9 mouse cellular contexts compared by ENCODE assay signal in the genomic region with DNA sequence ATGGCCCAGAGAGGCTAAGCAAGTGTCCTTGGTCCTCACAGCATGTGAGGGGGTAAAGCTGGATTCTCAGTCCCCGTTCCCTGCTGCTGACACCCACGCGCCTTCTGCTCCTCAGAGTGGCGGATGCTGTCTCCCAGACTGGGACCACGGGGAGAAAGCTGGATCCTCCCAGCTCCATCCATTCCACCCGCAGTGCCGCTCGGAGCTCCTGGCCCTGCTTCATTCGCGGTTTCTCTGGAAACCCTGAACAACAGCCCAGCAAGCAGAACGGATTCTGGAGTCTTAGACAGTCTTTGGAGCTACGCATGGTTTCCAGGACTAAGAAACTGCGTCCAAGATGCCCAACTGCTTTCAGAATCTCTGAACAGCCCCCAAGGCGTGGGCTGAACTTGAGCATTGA.
DNase-seq lines count a peak whose midpoint lies in the region; ATAC-seq lines count a peak whose summit lies in the region.
"Had no signal": no experiment of that assay in that cellular context is flagged by ENCODE, and none has a peak within 500 bp of the region (broad histone marks: within the 10 kb centered on the region; RNA-seq: fewer than 3 reads in every experiment).

No protein-coding gene starts in this region.

- H3K27me3 ChIP-seq in heart, embryonic 10.5 days (ENCODE audit: insufficient read depth, poor library complexity, severe bottlenecking), result peaks cover 53% of the 10 kb centered on the region
- 0 out of 2 replicates have a peak, but pooled peaks cover 3% of the 10 kb centered on the region for H3K27me3 ChIP-seq in forebrain, embryonic 13.5 days
- no peaks in the 10 kb centered on the region for H3K27me3 ChIP-seq in midbrain, embryonic 15.5 days (replicated peaks)
- H3K27me3 ChIP-seq in liver, embryonic 12.5 days (replicated peaks), result no peaks in the 10 kb centered on the region; the same call in 1 of the 2 replicates
- H3K27me3 ChIP-seq: liver, embryonic 13.5 days had no signal

- ATAC-seq in forebrain, embryonic 13.5 days, result no peak
- no peak for ATAC-seq in midbrain, embryonic 15.5 days (replicated peaks)
- ATAC-seq in liver, embryonic 12.5 days, result no peak

- H3K4me2 ChIP-seq in forebrain, embryonic 13.5 days, result no peak overlapping the region
- no peak overlapping the region for H3K4me2 ChIP-seq in midbrain, embryonic 15.5 days
- no peak overlapping the region for H3K4me2 ChIP-seq in liver, embryonic 12.5 days
- H3K4me2 ChIP-seq: liver, embryonic 13.5 days had no signal

- H3K9ac ChIP-seq in forebrain, embryonic 13.5 days, result no peak overlapping the region
- no peak overlapping the region for H3K9ac ChIP-seq in midbrain, embryonic 15.5 days
- H3K9ac ChIP-seq in liver, embryonic 12.5 days, result no peak overlapping the region
- H3K9ac ChIP-seq: liver, embryonic 13.5 days had no signal

- no peaks in the 10 kb centered on the region for H3K36me3 ChIP-seq in heart, embryonic 10.5 days
- peaks cover 8% of the 10 kb centered on the region; the same call in 1 of the 2 replicates for H3K36me3 ChIP-seq in forebrain, embryonic 13.5 days (ENCODE audit: poor library complexity, severe bottlenecking)
- no peaks in the 10 kb centered on the region for H3K36me3 ChIP-seq in midbrain, embryonic 15.5 days (replicated peaks)
- H3K36me3 ChIP-seq in liver, embryonic 12.5 days, result no peaks in the 10 kb centered on the region
- H3K36me3 ChIP-seq: liver, embryonic 13.5 days had no signal

- no peak overlapping the region for H3K27ac ChIP-seq in heart, embryonic 10.5 days
- peak overlapping the region; percentile 45 for H3K27ac ChIP-seq in forebrain, embryonic 13.5 days
- H3K27ac ChIP-seq in midbrain, embryonic 15.5 days, result peak overlapping the region; percentile 69
- H3K27ac ChIP-seq in liver, embryonic 12.5 days, result no peak overlapping the region
- H3K27ac ChIP-seq: liver, embryonic 13.5 days had no signal

- DNase-seq in heart, adult 8-10 months (ENCODE audit: low spot score), result peak; percentile 15
- DNase-seq in heart, embryonic 10.5 days (ENCODE audit: low spot score), result no peak
- peak; percentile 90 for DNase-seq in layer of hippocampus, adult 11-12 months (ENCODE audit: low spot score)
- no peak for DNase-seq in natural killer cell, adult 2 months (ENCODE audit: low spot score in 2 of 2)
- no peak for DNase-seq in ovary, postnatal 36 days (ENCODE audit: low spot score)
- DNase-seq: liver, embryonic 13.5 days had no signal

- no peak overlapping the region for H3K4me3 ChIP-seq in heart, embryonic 10.5 days
- no peak overlapping the region for H3K4me3 ChIP-seq in forebrain, embryonic 13.5 days
- no peak overlapping the region for H3K4me3 ChIP-seq in midbrain, embryonic 15.5 days
- H3K4me3 ChIP-seq in liver, embryonic 12.5 days, result no peak overlapping the region
- H3K4me3 ChIP-seq: liver, embryonic 13.5 days had no signal

- WGBS in heart, embryonic 10.5 days, result 75% methylated on average over 14 of the region's 14 CpGs
- WGBS in forebrain, embryonic 13.5 days, result 58% methylated on average over 14 of the region's 14 CpGs
- 37% methylated on average over 14 of the region's 14 CpGs for WGBS in midbrain, embryonic 15.5 days
- 72% methylated on average over 14 of the region's 14 CpGs for WGBS in liver, embryonic 12.5 days (ENCODE audit: insufficient replicate concordance)

- no peaks in the 10 kb centered on the region for H3K9me3 ChIP-seq in heart, embryonic 10.5 days
- H3K9me3 ChIP-seq in forebrain, embryonic 13.5 days (replicated peaks), result no peaks in the 10 kb centered on the region
- no peaks in the 10 kb centered on the region for H3K9me3 ChIP-seq in midbrain, embryonic 15.5 days
- H3K9me3 ChIP-seq in liver, embryonic 12.5 days (replicated peaks), result no peaks in the 10 kb centered on the region
- H3K9me3 ChIP-seq: liver, embryonic 13.5 days had no signal

- peaks cover 63% of the 10 kb centered on the region for H3K4me1 ChIP-seq in heart, embryonic 10.5 days
- peaks cover 49% of the 10 kb centered on the region for H3K4me1 ChIP-seq in forebrain, embryonic 13.5 days
- H3K4me1 ChIP-seq in midbrain, embryonic 15.5 days, result peaks cover 62% of the 10 kb centered on the region
- H3K4me1 ChIP-seq in liver, embryonic 12.5 days, result peaks cover 11% of the 10 kb centered on the region; the same call in 1 of the 2 replicates

Comparison
In these comparisons a context has a peak if more than half of its experiments do, and no peak if none do; other contexts are left out.
1. DNase-seq: peak in heart, adult 8-10 months (single experiment) and layer of hippocampus, adult 11-12 months (single experiment); none in heart, embryonic 10.5 days (single experiment), natural killer cell, adult 2 months (0 of 2) and ovary, postnatal 36 days (single experiment).
2. H3K27ac ChIP-seq: peak in forebrain, embryonic 13.5 days (single experiment) and midbrain, embryonic 15.5 days (single experiment); none in heart, embryonic 10.5 days (single experiment) and liver, embryonic 12.5 days (single experiment).